Mouse (Mus musculus) urinary bladder, postnatal 36 days (tissue): ENCODE measurements at regions not wholly inside any gene's neighbourhood (a gene's known extent, or its start where the extent isn't known, plus 50 kb on each side); places are given as distances from the start of the nearest gene placed in this dataset.
"Not testable (repeated sequence)": the region's sequence is repeated elsewhere in the genome, so short reads cannot be mapped to it uniquely, and the experiment has no call there.

Experiments used
- DNase-seq, 2 experiments: peaks; one replicate each; pipeline ENCODE4 v3.0.0; 2022; ENCODE audit warnings: low spot score in 2 of 2, mixed read lengths in 1 of 2

- no peak for DNase-seq
These were observed 181.7 kb upstream of the Prkcq start for GRCm38 (mm10) chr2:10990043-10990728.

- no peak for DNase-seq
These were observed 173.1 kb upstream of the Prkcq start for GRCm38 (mm10) chr2:10998798-10999197.

GRCm38 (mm10) chr2:10999217-10999618 lies 172.7 kb upstream of the Prkcq start:
- no peak for DNase-seq

- DNase-seq, result no peak
These were observed 166.1 kb upstream of the Prkcq start for GRCm38 (mm10) chr2:11005806-11006205.

GRCm38 (mm10) chr2:11011041-11011962 lies 160.6 kb upstream of the Prkcq start:
- DNase-seq, result no peak

GRCm38 (mm10) chr2:11012312-11012860 lies 159.5 kb upstream of the Prkcq start:
- no peak for DNase-seq

- no peak for DNase-seq
These were observed 158.8 kb upstream of the Prkcq start for GRCm38 (mm10) chr2:11013154-11013553.

GRCm38 (mm10) chr2:11016446-11016845 lies 155.5 kb upstream of the Prkcq start:
- no peak for DNase-seq

- DNase-seq, result no peak
These were observed 139.0 kb upstream of the Prkcq start for GRCm38 (mm10) chr2:11032891-11033290.

- no peak for DNase-seq
These were observed 137.7 kb upstream of the Prkcq start for GRCm38 (mm10) chr2:11034178-11034577.

- DNase-seq, result no peak
These were observed 134.6 kb upstream of the Prkcq start for GRCm38 (mm10) chr2:11037343-11037742.

- no peak for DNase-seq
These were observed 133.5 kb upstream of the Prkcq start for GRCm38 (mm10) chr2:11038440-11038839.

- no peak for DNase-seq
These were observed 131.9 kb upstream of the Prkcq start for GRCm38 (mm10) chr2:11040005-11040404.

GRCm38 (mm10) chr2:11044727-11045274 lies 127.1 kb upstream of the Prkcq start:
- no peak for DNase-seq

GRCm38 (mm10) chr2:11051621-11052020 lies 120.3 kb upstream of the Prkcq start:
- no peak for DNase-seq

- DNase-seq, result peak; percentile 29 to 35
These were observed 112.0 kb upstream of the Prkcq start for GRCm38 (mm10) chr2:11059731-11060425.

- no peak for DNase-seq
These were observed 104.5 kb upstream of the Prkcq start for GRCm38 (mm10) chr2:11067384-11067783.

GRCm38 (mm10) chr2:11083536-11083935 lies 88.4 kb upstream of the Prkcq start:
- no peak for DNase-seq

- DNase-seq, result no peak
These were observed 84.9 kb upstream of the Prkcq start for GRCm38 (mm10) chr2:11086996-11087395.

GRCm38 (mm10) chr2:11099834-11100622 lies 71.9 kb upstream of the Prkcq start:
- DNase-seq, result not testable (repeated sequence)

- DNase-seq, result peak; percentile 4 to 16
These were observed 58.7 kb upstream of the Prkcq start for GRCm38 (mm10) chr2:11113191-11113590.
